Mouse (Mus musculus) frontal cortex, postnatal 36 days (tissue): ENCODE results near the gene Grin2a.

Experiments used
- DNase-seq, 2 experiments: peaks; one replicate each; pipeline ENCODE4 v3.0.0; 2022; ENCODE audit warnings: low spot score in 2 of 2

The Grin2a gene

GRCm38 (mm10) chr16:9753045-9753444, 242.3 kb downstream of the Grin2a start:
- DNase-seq: peak in 1 of 2 experiments; percentile 52

GRCm38 (mm10) chr16:9752600-9752999, 242.8 kb downstream of the Grin2a start:
- DNase-seq: no peak

- DNase-seq: peak in 1 of 2 experiments; percentile 21
These were observed 244.3 kb downstream of the Grin2a start for GRCm38 (mm10) chr16:9751045-9751569.

- DNase-seq: no peak
These were observed 245.7 kb downstream of the Grin2a start for GRCm38 (mm10) chr16:9749661-9750060.

GRCm38 (mm10) chr16:9742443-9742842, 252.9 kb downstream of the Grin2a start:
- DNase-seq: peak in 1 of 2 experiments; percentile 33

GRCm38 (mm10) chr16:9738679-9739078, 256.7 kb downstream of the Grin2a start:
- no peak for DNase-seq

- no peak for DNase-seq
These were observed 258.2 kb downstream of the Grin2a start for GRCm38 (mm10) chr16:9737131-9737530.

GRCm38 (mm10) chr16:9735365-9736080, 259.8 kb downstream of the Grin2a start:
- no peak for DNase-seq

GRCm38 (mm10) chr16:9727603-9728002, 267.8 kb downstream of the Grin2a start:
- DNase-seq: no peak

- DNase-seq: peak in 1 of 2 experiments; percentile 22
These were observed 269.7 kb downstream of the Grin2a start for GRCm38 (mm10) chr16:9725578-9726113.

- no peak for DNase-seq
These were observed 284.0 kb downstream of the Grin2a start for GRCm38 (mm10) chr16:9711398-9711797.

- DNase-seq: no peak
These were observed 285.4 kb downstream of the Grin2a start for GRCm38 (mm10) chr16:9709921-9710320.

- DNase-seq: no peak
These were observed 298.2 kb downstream of the Grin2a start for GRCm38 (mm10) chr16:9697141-9697540.

GRCm38 (mm10) chr16:9694081-9694480, 301.3 kb downstream of the Grin2a start:
- DNase-seq: no peak

- no peak for DNase-seq
These were observed 306.7 kb downstream of the Grin2a start for GRCm38 (mm10) chr16:9688523-9689140.

- DNase-seq: no peak
These were observed 314.8 kb downstream of the Grin2a start for GRCm38 (mm10) chr16:9680572-9680971.

GRCm38 (mm10) chr16:9679994-9680393, 315.4 kb downstream of the Grin2a start:
- no peak for DNase-seq

- no peak for DNase-seq
These were observed 316.6 kb downstream of the Grin2a start for GRCm38 (mm10) chr16:9678750-9679149.

- DNase-seq: no peak
These were observed 323.0 kb downstream of the Grin2a start for GRCm38 (mm10) chr16:9672390-9672789.

- DNase-seq: no peak
These were observed 324.1 kb downstream of the Grin2a start for GRCm38 (mm10) chr16:9671222-9671621.

- no peak for DNase-seq
These were observed 324.6 kb downstream of the Grin2a start for GRCm38 (mm10) chr16:9670750-9671161.

GRCm38 (mm10) chr16:9665896-9666295, 329.5 kb downstream of the Grin2a start:
- DNase-seq: peak in 1 of 2 experiments; percentile 61

GRCm38 (mm10) chr16:9664060-9664459, 331.3 kb downstream of the Grin2a start:
- DNase-seq: no peak
